Mouse (Mus musculus) left cerebral cortex, postnatal 10 days (tissue): ENCODE measurements around the gene Gm364. TPM values are rescaled to one million over a fixed set of nuclear protein-coding genes. Genes with fewer than 3 reads are reported as not detected.
A peak's percentile ranks its signal among the peaks of the same experiment; 100 is the strongest.

Experiments used
- DNase-seq, 2 experiments: peaks; one replicate each; pipeline ENCODE4 v3.0.0; 2021 to 2022; ENCODE audit warnings: low spot score in 2 of 2, mixed read lengths in 1 of 2; ENCODE audit errors: extremely low spot score in 1 of 2
- intact Hi-C: fragments of 180-260 bp; cut with DNase I; formaldehyde crosslinking; loops from one replicate; pipeline ENCODE4 v1.15.1; 2025
- total RNA-seq, 2 experiments: library from RNA; stranded (reverse); gene quantifications; 2 replicates each; pipeline ENCODE4 v1.2.3; 2021

Gm364 gene
- not detected for total RNA-seq

DNA sequence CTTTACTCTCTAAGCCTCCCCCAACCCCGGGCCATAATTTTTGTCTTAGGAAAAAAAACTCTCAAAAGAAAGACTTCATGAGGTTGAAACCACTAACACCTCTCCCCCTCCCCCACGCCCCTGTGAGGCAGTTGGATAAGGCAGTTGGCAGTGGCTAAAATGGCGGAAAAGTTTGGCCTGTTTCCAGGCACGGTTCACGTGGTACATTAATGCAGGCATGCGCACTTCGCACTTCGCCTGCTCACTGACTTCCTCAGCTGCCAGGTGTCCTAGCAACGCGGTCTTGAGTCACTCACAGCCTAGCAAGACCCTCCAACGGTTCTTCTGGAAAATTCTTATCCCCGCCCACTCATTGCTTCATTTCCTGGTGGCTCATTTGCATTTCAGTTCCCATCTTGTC, at the start of gene Gm364:
Gene Gm364, plus strand, starts transcription at position 386 of the 400 bp plus-strand sequence.
- peak in 1 of 2 experiments; percentile 20 for DNase-seq
- intact Hi-C loops, result no loop called here

DNA sequence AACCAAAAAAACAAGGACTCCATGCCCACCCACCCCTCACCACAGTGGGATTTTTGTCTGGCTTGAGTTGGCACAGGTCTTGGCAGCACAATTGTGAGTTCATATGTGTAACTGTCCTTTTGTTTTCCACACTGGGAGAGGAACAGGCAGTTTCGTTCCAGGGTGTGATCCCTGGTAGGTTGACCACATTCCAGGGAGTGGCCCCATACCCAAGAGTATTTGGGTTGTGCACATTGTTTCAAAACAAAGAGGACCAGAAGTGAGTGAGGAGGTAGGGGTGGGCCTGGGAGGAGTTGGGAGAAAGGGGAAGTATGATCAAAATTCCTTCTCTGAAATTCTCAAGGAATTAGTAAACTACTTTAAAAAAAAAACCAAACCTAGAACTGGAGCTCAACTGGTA, 49.6 kb upstream of the Gm364 start:
- intact Hi-C loops, result no loop called here
- DNase-seq, result no peak

DNA sequence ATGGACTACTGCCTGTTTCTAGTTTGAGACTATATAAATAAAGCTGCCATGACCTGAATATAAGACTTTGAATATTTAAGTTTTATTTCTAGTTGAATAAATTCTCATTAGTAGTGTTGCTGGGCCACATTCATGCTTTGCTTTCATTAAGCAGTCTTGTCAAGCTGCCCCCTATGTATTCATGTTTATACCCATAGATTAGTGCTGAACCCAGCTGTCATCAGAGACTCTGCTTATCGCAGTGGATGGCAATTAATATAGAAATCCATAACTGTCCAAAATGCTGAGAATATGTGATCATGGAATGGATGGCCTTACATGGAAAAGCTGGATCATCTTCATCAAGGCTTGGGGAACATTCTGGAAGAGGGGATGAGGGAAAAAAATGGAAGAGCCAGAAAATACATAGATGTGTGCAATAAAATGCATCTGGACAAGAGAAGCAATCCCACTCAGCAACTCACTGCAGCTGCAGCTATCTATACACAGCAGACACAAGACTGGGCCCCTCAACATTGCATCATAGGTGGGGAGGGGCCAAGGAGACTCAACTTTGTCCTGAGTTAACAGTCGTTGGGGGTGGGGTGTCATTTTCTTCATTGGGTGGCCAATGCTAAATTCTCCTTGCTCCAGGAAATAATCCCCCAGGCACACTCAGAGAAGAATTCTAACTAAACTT, 43.9 kb upstream of the Gm364 start:
- intact Hi-C loops, result no loop called here
- DNase-seq, result no peak

DNA sequence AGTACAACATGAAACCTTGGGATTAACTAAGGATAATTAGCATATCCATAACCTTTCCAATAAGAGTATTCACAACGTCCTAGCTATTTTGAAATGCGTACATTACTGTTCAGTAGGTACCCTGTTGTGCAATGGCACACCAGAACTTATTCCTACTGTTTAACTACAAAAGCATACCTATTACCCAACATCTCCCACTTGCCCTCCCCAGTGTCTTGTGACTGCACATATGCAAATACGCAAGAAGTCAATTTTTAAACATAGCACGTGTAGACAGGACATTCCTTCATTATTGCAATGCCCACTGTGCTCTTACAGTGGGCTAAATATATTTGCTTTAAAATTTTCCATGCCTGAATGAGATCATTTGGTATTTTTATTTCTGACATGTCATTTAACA, 36.0 kb upstream of the Gm364 start:
- intact Hi-C loops, result no loop called here
- no peak for DNase-seq

DNA sequence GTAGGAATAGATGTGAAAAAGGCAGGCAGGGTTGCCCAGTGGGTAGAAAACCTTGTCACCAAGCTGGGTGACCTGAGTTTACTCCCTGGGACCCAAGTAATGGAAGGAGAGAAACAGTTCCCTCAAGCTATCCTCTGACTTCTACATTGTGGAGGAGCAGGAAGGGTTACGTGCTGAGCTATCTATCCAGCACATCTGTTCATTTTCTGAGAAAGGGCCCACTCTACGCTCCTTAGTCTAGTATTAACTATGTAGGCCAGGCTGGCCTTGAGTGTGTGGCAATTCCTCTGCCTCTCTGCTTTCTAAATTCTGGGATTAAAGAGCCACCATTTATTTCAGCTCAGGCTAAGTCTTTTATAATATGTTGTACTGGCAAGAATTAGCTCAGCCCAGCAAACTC, 35.4 kb upstream of the Gm364 start:
- no peak for DNase-seq
- intact Hi-C loops, result no loop called here

DNA sequence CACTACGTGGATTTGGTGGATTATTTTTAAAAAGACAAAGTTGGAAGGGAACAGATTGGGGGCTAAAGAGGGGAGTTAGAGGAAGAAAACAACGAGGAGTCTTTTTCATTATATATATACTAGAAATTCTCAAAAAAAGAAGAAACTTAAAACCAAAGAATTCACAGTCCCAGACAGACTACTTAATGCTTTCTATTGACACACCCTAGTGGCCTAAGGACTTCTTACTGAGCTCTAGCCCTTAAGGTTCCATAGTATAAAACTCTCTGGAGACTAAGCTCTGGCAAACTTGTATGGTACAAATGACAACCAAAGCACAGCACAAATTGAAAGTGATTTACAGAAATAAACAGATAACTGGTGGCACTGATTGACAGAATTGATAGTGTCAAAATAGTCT, 34.9 kb upstream of the Gm364 start:
- intact Hi-C loops, result no loop called here
- DNase-seq, result no peak

DNA sequence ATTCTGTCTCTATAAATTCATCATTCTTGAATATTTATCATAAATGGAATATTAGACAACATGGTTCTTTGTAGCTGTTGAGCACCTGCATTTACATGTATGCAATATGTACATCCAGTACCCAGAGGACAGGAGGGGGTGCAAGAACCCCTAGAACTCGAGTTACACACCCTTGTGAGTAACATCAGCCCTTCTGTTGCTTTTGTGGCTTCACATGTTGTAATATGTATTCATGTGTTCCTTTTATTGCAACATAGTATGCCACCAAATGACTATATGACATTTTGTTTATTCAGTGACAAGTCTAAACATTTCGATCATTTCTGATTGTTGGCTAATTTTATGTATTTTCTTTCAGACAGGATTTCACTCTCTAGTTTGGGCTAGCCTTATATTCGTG, 31.9 kb upstream of the Gm364 start:
- intact Hi-C loops, result no loop called here
- no peak for DNase-seq

DNA sequence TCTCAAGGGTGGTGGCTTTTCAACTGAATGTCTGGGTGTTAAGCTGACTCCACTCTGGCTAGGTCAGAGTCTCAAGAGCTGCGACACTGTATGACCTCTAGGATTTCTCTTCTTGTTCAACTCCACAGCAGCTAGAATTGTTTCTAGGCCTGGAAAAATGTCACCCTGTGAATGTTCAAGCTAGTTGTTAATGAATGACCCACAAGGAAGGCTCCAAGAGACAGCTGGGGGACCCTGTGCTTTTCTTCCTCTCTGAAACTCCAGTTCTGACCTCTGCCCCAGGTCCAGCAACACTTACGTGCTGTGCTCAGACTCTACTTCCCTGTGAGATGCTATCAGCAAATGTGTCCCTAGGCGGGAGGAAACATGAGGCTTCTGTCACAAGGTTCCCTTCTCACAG, 30.4 kb upstream of the Gm364 start:
- intact Hi-C loops, result no loop called here
- no peak for DNase-seq

DNA sequence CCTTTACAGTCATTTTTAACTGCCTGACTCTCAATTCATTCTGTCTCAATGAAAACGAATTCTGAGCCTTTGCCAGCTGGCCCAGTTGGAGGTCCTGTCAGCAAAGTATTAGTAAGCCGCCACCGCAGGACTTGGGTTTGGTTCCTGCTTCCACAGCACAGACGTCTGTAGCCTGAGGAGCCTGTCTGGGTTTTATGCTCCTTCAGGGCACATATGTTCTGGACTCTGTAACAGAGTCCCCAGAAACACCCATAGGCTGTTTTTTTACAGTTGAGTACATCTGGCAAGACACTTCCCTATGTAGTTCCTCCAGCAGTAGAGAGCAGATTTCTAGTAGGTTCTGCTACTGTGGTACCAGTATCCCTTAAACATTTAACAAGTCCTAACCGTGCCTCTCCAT, 28.0 kb upstream of the Gm364 start:
- no peak for DNase-seq
- intact Hi-C loops, result loop anchor here (10.0 kb wide), 1 partner anchor 316 kb away; no protein-coding TSS in a partner anchor

DNA sequence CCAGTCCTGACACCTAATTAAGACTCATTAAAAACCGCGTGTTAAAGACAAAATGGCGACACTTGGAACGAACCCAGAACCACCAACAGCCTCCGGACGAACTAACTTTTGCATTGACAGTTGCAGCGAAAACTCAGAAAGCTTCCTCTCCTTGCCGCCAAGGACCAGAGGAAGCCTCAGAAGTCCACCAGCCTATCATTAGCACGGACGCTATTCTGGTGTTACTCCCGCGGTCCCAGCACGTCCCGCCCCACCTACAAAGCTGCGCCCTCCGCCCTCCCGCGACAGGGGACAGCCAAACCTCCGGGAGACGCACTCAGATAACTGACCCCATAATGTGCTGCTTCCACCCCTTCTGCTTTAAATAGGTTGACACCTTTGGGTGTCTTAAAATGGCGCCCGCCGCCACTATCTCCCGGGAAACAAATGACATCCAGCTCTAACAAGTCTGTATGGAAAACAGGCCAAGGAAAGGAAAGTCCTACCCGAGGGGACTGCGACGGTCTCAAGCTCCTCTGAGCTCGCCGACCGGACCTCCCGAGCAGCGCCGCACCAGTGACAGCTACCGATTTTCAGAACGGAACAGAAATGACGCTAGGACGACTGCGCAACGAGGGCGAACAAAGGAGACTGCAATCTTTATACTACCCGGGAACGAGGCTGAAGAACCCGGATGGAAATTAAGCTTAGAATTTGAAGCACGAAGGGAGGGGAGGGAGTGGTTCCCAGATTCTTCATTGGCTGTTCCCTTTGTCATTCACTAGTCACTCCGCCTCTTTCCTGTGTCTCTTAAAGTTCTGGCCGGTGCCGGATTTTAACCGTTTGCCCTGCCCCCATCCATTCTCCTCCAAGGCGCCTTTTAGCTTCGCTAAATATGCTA, 16.3 kb upstream of the Gm364 start, which contains the start of gene Rbmx:
Gene Rbmx, minus strand, starts transcription at position 670 of the 880 bp plus-strand sequence.
- peak; percentile 83 to 88 for DNase-seq
- intact Hi-C loops, result no loop called here

DNA sequence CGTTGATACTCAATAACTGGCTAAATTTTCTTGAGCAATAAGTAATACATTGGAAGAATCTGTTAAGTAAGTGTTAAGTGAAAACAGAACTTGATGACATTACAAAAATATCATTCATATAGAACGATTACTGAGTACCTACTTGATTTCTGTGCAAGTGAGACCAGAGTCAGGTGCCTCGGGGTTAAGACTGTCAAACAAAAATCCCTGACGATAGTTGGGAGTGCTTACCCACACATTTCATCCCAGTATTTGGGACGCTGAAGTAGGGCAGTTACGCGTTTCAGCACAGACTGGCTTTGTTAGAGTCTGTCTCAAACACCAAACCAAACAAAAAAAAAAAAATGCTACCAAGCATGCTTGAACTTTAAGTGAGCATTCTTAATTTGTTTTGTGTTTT, 15.5 kb upstream of the Gm364 start:
- intact Hi-C loops, result no loop called here
- DNase-seq, result no peak

DNA sequence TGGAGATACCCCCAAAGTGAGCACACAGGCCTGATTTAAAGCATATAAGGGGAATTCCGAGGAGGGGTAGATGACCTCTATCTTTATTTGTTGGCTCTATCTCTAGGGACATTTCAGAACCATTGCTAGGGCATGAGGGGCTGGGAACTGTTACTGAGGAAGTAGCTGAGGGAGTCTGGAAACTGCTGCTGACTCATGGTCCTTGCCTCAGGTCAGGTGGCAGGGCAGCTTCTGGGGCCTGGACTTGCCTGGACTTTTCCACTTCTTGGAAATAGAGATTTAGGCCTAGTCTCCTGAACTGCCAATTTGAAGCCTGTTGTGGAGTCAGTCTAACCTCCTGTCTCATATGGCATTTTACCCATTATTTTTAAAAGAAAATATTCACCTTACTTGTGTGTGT, 7.6 kb upstream of the Gm364 start:
- DNase-seq, result no peak
- intact Hi-C loops, result no loop called here

DNA sequence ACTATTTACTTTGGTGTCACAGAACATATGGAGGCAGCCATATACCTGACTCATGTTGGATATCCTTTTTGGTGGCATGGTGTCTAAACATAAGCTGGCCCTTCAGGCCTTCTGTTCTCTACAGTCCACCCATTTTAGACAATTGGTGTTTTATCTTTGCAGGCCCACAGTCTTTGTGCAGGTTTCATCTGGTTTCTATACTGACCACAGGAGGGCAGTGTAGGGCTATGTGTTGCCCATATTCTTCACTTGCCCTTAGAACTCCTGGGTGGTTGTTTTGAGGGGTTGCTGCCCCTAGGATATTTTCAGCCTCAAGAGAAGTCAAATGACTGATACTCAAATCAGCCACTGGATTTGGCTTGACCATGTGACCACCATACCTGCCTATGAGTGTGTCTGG, 5.3 kb upstream of the Gm364 start:
- no peak for DNase-seq

DNA sequence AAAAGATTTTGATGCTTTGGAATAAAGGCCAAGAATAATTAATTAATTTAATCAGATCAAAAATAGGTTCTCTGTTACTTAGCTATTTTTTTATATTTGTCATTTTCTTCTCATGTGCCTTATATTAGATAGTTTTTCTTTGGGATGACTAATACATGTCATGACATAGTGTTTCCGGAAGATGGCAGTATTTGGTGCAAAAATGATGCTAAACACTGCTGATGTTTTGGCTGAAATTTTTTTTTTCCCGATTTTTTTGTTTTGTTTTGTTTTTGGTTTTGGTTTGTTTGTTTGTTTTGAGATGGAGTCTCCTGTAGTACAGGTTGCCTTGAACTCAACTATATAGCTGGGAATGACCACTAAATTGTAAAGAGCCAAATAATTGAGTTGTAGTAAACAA, 22.7 kb downstream of the Gm364 start:
- intact Hi-C loops, result loop anchor here (5.0 to 10.0 kb wide), 2 partner anchors 246 to 463 kb away; no protein-coding TSS in a partner anchor
- peak in 1 of 2 experiments; percentile 0 for DNase-seq

More for the DNA sequence above, 5.3 kb upstream of the Gm364 start:
- intact Hi-C loops, result no loop called here

DNA sequence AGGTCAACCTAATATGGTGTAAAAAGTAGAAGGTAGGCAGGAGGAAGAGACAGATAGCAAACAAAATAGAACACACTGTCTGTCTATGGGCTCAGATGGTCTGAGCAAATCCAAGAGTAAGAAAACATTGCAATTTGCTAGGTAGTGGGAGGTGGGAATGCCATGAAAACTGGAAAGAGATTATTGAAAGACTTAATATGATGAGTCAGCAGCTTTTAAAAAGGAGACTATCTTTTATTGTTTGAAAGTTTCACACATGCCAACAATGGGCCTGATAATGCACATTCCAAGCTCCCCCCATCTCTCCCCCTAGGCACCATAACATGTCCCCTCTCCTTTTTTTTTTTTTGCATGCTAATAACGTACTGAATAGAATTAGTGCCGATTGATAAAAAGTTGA, 24.9 kb downstream of the Gm364 start:
- intact Hi-C loops, result loop anchor here (5.0 to 10.0 kb wide), 2 partner anchors 243 to 461 kb away; no protein-coding TSS in a partner anchor
- DNase-seq, result no peak

DNA sequence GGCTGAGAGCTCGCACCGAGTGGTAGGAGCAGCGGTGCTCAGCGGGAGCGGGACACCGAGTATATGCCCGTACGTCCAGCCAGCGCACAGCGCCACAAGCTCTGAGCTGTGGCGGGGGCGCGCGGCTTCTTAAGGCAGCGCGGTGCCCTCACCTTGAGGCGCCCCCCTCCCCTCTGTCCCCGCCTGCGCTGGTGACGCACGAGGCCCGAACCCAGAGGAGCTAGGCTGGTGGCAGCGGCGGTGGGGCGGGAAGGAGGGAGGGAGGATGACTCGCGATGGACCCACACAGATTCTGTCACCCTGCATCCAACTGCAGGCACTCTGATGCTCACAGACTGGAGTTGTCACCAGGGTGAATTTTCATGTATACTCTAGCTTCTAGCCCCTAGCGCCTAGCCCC, 94.7 kb downstream of the Gm364 start, which contains the start of gene Gpr101:
Gene Gpr101, minus strand, starts transcription at position 124 of the 400 bp plus-strand sequence.
- peak in 1 of 2 experiments; percentile 30 for DNase-seq
- intact Hi-C loops, result no loop called here

DNA sequence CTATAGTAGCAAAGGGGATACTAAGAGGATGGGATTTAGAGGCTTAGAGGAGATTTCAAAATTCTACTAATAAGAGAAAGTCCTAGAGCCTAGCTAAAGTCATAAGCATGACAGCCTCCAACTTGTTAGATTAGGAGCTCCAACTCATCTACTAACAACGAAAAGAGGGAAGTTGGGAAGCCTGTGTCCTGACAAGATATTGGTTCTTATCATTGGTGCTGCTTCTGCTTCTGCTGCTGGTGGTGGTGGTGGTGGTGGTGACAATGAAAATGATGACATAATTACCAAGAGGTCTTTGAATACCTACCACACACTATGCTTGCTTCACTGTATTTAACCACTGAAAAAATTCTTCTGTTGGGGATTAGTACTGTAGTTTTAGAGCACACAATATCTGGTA, 97.3 kb downstream of the Gm364 start:
- intact Hi-C loops, result no loop called here

DNA sequence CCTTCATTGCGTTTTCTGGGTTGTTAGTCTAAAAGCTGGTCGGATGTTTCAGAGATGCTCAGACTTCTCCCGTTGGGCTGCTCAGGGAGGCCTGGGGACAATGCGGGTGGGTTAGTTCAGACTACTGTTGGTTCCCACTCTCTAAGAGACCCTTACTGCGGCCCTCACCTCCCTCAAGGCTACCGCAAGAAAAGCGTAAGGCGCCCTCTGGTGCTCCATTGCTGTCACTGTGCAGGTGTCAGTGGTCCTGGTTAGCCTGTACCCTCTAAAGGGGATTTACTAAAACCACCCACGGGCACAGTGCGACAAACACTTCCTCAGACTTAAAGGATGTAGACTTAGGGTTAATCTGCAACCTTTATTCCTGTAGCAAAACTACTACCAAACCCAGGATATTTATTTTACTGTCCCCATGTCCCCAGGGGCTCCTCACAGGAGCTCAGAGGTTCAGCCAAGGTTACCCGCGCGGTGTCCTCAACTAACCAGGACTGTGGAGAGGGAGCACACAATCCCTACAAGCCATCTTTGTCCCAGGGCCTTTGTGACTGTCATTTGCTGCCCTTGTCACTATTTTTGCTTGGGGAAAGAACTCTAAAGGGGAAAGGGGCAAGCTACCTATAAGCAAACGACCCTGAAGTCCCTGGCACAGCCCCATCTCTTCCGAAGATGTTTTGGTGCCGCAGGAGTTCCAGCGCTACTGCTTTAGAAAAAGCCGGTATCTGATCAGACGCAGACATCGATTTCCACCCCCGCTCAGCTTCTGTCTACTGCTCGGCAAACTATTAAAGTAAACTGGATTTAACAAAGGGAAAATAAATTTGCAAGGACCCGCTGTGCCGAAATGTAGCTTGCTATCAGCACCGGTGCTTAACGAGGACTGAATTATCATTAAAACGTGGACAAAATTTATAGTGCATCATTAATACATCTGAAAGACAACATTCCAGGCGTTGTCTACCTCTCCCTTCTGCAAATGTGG, 112.5 kb downstream of the Gm364 start:
- peak in 1 of 2 experiments; percentile 15 for DNase-seq

More for the DNA sequence above, 97.3 kb downstream of the Gm364 start:
- DNase-seq, result no peak

More for the DNA sequence above, 112.5 kb downstream of the Gm364 start:
- intact Hi-C loops, result no loop called here
